Mouse (Mus musculus) CH12.LX (cell line): Measurements from ENCODE around the gene Ntsr1.
A peak's percentile ranks its signal among the peaks of the same experiment; 100 is the strongest.

Source experiments
- CTCF ChIP-seq, 2 experiments: IDR thresholded peaks in 1 of 2; conservative IDR thresholded peaks in 1 of 2; 2 replicates each; pipeline ENCODE4 v1.5.1; 2011 to 2012; ENCODE audit warnings: low read depth in 2 of 2, low read length in 2 of 2, improper control_type of control experiment in 1 of 2, inconsistent platforms in 1 of 2, mild to moderate bottlenecking in 1 of 2, moderate library complexity in 1 of 2
- MEF2A ChIP-seq: IDR thresholded peaks from 2 replicates; pipeline ENCODE4 v1.6.1; 2014; ENCODE audit warnings: low read depth, mild to moderate bottlenecking, inconsistent platforms, low read length, improper control_type of control experiment, borderline replicate concordance
- POLR2A ChIP-seq: IDR thresholded peaks from 2 replicates; pipeline ENCODE4 v1.6.1; 2011; ENCODE audit warnings: low read depth, mild to moderate bottlenecking, improper control_type of control experiment, low read length
- TBP ChIP-seq: conservative IDR thresholded peaks from 2 replicates; pipeline ENCODE4 v1.6.1; 2011; ENCODE audit warnings: low read depth, low read length, improper control_type of control experiment
- TCF12 ChIP-seq: IDR thresholded peaks from 2 replicates; pipeline ENCODE4 v1.6.1; 2014; ENCODE audit warnings: low read depth, mild to moderate bottlenecking, inconsistent platforms, low read length, improper control_type of control experiment

DNA sequence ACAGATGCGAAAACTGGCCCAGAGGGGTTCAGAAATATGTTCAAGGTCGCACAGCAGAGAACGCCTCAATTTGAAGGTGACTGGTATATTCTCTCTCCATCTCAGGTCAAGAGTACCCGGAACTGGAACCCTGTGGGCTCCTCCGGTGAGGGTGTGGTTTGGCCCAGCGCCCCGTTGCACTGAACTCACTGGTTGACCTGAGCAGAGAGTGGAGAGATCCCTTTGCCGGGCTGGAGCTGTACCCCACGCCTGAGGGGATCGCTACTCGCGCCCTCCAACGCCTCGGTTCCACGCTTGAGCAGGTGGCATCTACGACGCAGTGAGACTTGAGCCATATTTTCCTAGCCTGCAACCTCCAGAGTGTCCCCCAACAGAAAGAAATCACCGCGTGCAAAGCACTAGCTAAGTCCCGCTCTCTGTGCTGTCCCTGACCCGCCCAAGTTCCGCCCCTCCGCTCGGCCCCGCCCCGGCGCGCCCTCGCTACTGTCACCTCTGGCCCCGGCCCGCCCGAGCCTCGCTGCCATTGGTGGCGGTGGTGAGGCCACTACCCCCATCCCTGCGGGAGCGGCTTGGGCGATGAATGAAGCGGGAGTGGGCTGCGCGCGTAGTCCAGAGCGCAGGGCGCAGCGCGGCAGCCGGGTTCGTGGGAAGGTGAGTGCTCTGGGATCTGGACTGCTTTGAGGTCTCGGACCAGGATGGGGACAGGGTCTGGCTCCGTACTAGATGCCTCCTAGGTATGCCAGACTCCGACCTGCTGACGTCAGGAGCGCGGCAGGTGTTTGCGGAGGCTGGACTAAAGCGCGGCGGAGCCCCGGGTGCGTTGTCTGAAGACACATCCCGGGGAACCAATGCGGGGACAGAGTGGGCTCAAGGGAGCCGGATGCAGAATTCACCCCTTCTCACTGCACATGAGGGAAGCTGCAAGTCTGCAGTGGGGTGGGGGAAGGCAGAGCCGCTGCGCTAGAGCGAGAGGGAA is 43.8 kb upstream of the Ntsr1 start, which contains the start of gene Slco4a1:
- TF ChIP-seq POLR2A (peak; percentile 90), CTCF (conservative IDR thresholded peaks at IDR 0.05 in 1 of 2, IDR thresholded peaks at IDR 0.05 in 1 of 2; ENCODE audit: low read depth in 2 of 2, low read length in 2 of 2) (no peak), TCF12 (peak; percentile 61), MEF2A (no peak), TBP (0 out of 2 replicates have a peak, but pooled peaks have one; percentile 36)
